13 mouse cellular contexts compared by ENCODE assay signal in the genomic region with DNA sequence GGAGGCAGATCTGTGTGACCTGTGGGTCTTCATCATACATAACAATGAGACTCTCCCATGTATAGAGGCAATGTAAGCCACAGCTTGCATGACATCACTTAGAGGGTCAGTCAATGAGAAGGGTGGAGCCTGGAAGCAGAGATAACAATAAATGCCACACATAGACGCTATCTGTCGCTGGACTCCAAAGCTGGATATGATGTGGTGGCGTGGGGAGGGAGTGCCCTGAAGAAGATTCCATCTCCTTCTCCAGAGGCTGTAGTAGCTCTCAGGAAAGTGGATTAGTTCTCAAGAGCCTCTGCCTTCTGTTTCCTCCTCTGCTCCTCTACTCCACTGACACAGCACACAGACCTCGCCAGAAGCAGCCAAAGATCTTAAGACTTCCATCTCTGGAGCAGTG.
A peak's percentile ranks its signal among the peaks of the same experiment; 100 is the strongest.
DNase-seq lines count a peak whose midpoint lies in the region; ATAC-seq and TF ChIP-seq lines count a peak whose summit lies in the region.
"Had no signal": no experiment of that assay in that cellular context is flagged by ENCODE, and none has a peak within 500 bp of the region (broad histone marks: within the 10 kb centered on the region; RNA-seq: fewer than 3 reads in every experiment).

No protein-coding gene starts in this region.

- WGBS in heart, embryonic 16.5 days: 29% methylated on average over 4 of the region's 4 CpGs
- WGBS in liver, embryonic 11.5 days: 37% methylated on average over 4 of the region's 4 CpGs
- 83% methylated on average over 4 of the region's 4 CpGs for WGBS in hindbrain, embryonic 15.5 days

- intact Hi-C loops in heart, postnatal 14 days (cut with DNase I): no loop called here

- peaks cover 3% of the 10 kb centered on the region; the same call in 1 of the 2 replicates for H3K36me3 ChIP-seq in heart, embryonic 16.5 days (ENCODE audit: control insufficient read depth, insufficient read depth)
- peaks cover 4% of the 10 kb centered on the region; the same call in 1 of the 2 replicates for H3K36me3 ChIP-seq in liver, embryonic 11.5 days (ENCODE audit: control insufficient read depth, insufficient read depth, low read length)
- H3K36me3 ChIP-seq in hindbrain, embryonic 15.5 days: no peaks in the 10 kb centered on the region

- no peak overlapping the region for H3K4me2 ChIP-seq in heart, embryonic 16.5 days (ENCODE audit: low read depth, low read length)
- H3K4me2 ChIP-seq in liver, embryonic 11.5 days: no peak overlapping the region
- no peak overlapping the region for H3K4me2 ChIP-seq in hindbrain, embryonic 15.5 days

- no peak for TF ChIP-seq CTCF in cortical plate, adult 2 months (IDR thresholded peaks at IDR 0.05; ENCODE audit: extremely low read depth, insufficient read depth, low read length)

- H3K27me3 ChIP-seq in heart, embryonic 16.5 days (ENCODE audit: control insufficient read depth, insufficient read depth, low read length): no peaks in the 10 kb centered on the region
- no peaks in the 10 kb centered on the region for H3K27me3 ChIP-seq in liver, embryonic 11.5 days (replicated peaks; ENCODE audit: control insufficient read depth, insufficient read depth, low read length)
- H3K27me3 ChIP-seq in hindbrain, embryonic 15.5 days: no peaks in the 10 kb centered on the region

- peaks cover 86% of the 10 kb centered on the region for H3K4me1 ChIP-seq in heart, embryonic 16.5 days (ENCODE audit: control insufficient read depth, insufficient read depth, low read length)
- peaks cover 85% of the 10 kb centered on the region for H3K4me1 ChIP-seq in liver, embryonic 11.5 days (replicated peaks; ENCODE audit: control insufficient read depth, insufficient read depth, low read length)
- peaks cover 24% of the 10 kb centered on the region; the same call in 1 of the 2 replicates for H3K4me1 ChIP-seq in cortical plate, adult 2 months (ENCODE audit: control insufficient read depth, insufficient read depth, low read length)
- peaks cover 96% of the 10 kb centered on the region for H3K4me1 ChIP-seq in hindbrain, embryonic 15.5 days (replicated peaks)

- no peak for ATAC-seq in heart, embryonic 16.5 days (replicated peaks; ENCODE audit: extremely low read depth, insufficient read depth, low FRiP score)
- no peak for ATAC-seq in liver, embryonic 11.5 days (replicated peaks; ENCODE audit: low FRiP score)
- no peak for ATAC-seq in hindbrain, embryonic 15.5 days (ENCODE audit: low FRiP score, low read depth)
- ATAC-seq: CD4-positive, CD25-positive, alpha-beta regulatory T cell, adult 4 months had no signal

- no peak overlapping the region for H3K9ac ChIP-seq in heart, embryonic 16.5 days (ENCODE audit: low read length)
- H3K9ac ChIP-seq in liver, embryonic 11.5 days (ENCODE audit: low read depth, low read length): no peak overlapping the region
- no peak overlapping the region for H3K9ac ChIP-seq in hindbrain, embryonic 15.5 days

- no peak for DNase-seq in heart, postnatal 14 days
- no peak for DNase-seq in liver, embryonic 11.5 days (ENCODE audit: low spot score)
- no peak for DNase-seq in liver
- DNase-seq in adrenal gland, adult 18-20 months (ENCODE audit: low spot score in 2 of 2): no peak
- DNase-seq: adrenal gland, postnatal 36 days; cerebellum, adult 18-20 months; embryo, embryonic 11 days; lung, postnatal 14 days had no signal

- H3K27ac ChIP-seq in heart, embryonic 16.5 days (ENCODE audit: low read length): peak overlapping the region; percentile 46
- peak overlapping the region; percentile 1; the same call in 1 of the 2 replicates for H3K27ac ChIP-seq in liver, embryonic 11.5 days (ENCODE audit: low read depth, low read length)
- peak overlapping the region; percentile 24; the same call in 1 of the 2 replicates for H3K27ac ChIP-seq in cortical plate, adult 2 months (ENCODE audit: insufficient read depth, low read length)
- peak overlapping the region; percentile 90 for H3K27ac ChIP-seq in hindbrain, embryonic 15.5 days (replicated peaks)

- no peaks in the 10 kb centered on the region for H3K9me3 ChIP-seq in heart, embryonic 16.5 days (replicated peaks; ENCODE audit: control insufficient read depth, low read length)
- H3K9me3 ChIP-seq in liver, embryonic 11.5 days (ENCODE audit: control insufficient read depth, low read length): no peaks in the 10 kb centered on the region
- H3K9me3 ChIP-seq in hindbrain, embryonic 15.5 days: no peaks in the 10 kb centered on the region

- no peak overlapping the region for H3K4me3 ChIP-seq in heart, embryonic 16.5 days (ENCODE audit: low read length)
- no peak overlapping the region for H3K4me3 ChIP-seq in liver, embryonic 11.5 days (ENCODE audit: low read depth, low read length)
- H3K4me3 ChIP-seq in cortical plate, adult 2 months (ENCODE audit: insufficient read depth, low read length): no peak overlapping the region
- no peak overlapping the region for H3K4me3 ChIP-seq in hindbrain, embryonic 15.5 days
- H3K4me3 ChIP-seq: myocyte had no signal

- no peak for TF ChIP-seq POLR2A in cortical plate, adult 2 months (IDR thresholded peaks at IDR 0.05; ENCODE audit: extremely low read depth, insufficient read depth, low read length)

Comparison
In these comparisons a context has a peak if more than half of its experiments do, and no peak if none do; other contexts are left out.
1. H3K27ac ChIP-seq: peak in every context shown above with its lines; median percentile 90 in hindbrain, embryonic 15.5 days; 46 in heart, embryonic 16.5 days; 24 in cortical plate, adult 2 months; 1 in liver, embryonic 11.5 days.